Mouse (Mus musculus): ENCODE data around the gene Fgfbp3.
A peak's percentile ranks its signal among the peaks of the same experiment; 100 is the strongest.

- TF ChIP-seq CTCF (conservative IDR thresholded peaks at IDR 0.05; ENCODE audit: insufficient read depth, insufficient read length, low read depth, low read length) = no peak
- peak; percentile 48 for TF ChIP-seq POLR2A (IDR thresholded peaks at IDR 0.05; ENCODE audit: low read depth, low read length)
Measured at GRCm38 (mm10) chr19:36925671-36926552, 6.5 kb upstream of the Fgfbp3 start, which contains the start of gene Btaf1.
